Mouse (Mus musculus) embryonic facial prominence, embryonic 13.5 days (tissue): Measurements from ENCODE around the gene Fntb. TPM values are rescaled to one million over a fixed set of nuclear protein-coding genes. Genes with fewer than 3 reads are reported as not detected.

Experiments used
- ATAC-seq: fragments of 200-750 bp; cut with Nextera tagmentation; 2 replicates; pipeline ENCODE4 v1.8.0; 2017; ENCODE audit warnings: low read depth; ENCODE audit not compliant: insufficient number of reproducible peaks, insufficient read depth, low FRiP score, low TSS enrichment
- H3K27ac ChIP-seq: fragments of 300-500 bp; sonication (generic); 2 replicates; pipeline ENCODE4 v1.5.1; 2015; ENCODE audit warnings: moderate library complexity, mild to moderate bottlenecking, inconsistent platforms
- H3K27me3 ChIP-seq: fragments of 300-500 bp; sonication (generic); 2 replicates; pipeline ENCODE4 v1.6.1; 2015; ENCODE audit warnings: mild to moderate bottlenecking, inconsistent platforms
- H3K36me3 ChIP-seq: fragments of 300-500 bp; sonication (generic); 2 replicates; pipeline ENCODE4 v1.6.1; 2015; ENCODE audit warnings: mild to moderate bottlenecking, inconsistent platforms
- H3K4me1 ChIP-seq: fragments of 300-500 bp; sonication (generic); 2 replicates; pipeline ENCODE4 v1.6.1; 2015; ENCODE audit warnings: inconsistent platforms
- H3K4me2 ChIP-seq: fragments of 300-500 bp; sonication (generic); 2 replicates; pipeline ENCODE4 v1.6.1; 2015; ENCODE audit warnings: moderate library complexity, mild to moderate bottlenecking, inconsistent platforms
- H3K4me3 ChIP-seq: fragments of 300-500 bp; sonication (generic); 2 replicates; pipeline ENCODE4 v1.5.1; 2015; ENCODE audit warnings: mild to moderate bottlenecking, inconsistent platforms
- H3K9ac ChIP-seq: fragments of 300-500 bp; sonication (generic); 2 replicates; pipeline ENCODE4 v1.6.1; 2015; ENCODE audit warnings: mild to moderate bottlenecking, inconsistent platforms
- H3K9me3 ChIP-seq: fragments of 300-500 bp; sonication (generic); 2 replicates; pipeline ENCODE4 v1.6.1; 2016; ENCODE audit warnings: inconsistent platforms
- WGBS: fragments of 180-500 bp; shearing (Covaris S2); methylation state at CpG from one replicate; pipeline ENCODE4 v1.1.7; 2015; ENCODE audit warnings: mixed read lengths; 5-methylcytosine and 5-hydroxymethylcytosine counted together
- polyA plus RNA-seq: library from polyadenylated mRNA; unstranded; fragments of >200 nt; fragmentation: Nextera tagmentation; extraction: Ambion mirVana; gene quantifications from 2 replicates; pipeline ENCODE4 v1.2.1, GENCODE M21; 2015

The Fntb gene
- polyA plus RNA-seq, 1 experiment from 2014 or later, result 41.8 TPM

DNA sequence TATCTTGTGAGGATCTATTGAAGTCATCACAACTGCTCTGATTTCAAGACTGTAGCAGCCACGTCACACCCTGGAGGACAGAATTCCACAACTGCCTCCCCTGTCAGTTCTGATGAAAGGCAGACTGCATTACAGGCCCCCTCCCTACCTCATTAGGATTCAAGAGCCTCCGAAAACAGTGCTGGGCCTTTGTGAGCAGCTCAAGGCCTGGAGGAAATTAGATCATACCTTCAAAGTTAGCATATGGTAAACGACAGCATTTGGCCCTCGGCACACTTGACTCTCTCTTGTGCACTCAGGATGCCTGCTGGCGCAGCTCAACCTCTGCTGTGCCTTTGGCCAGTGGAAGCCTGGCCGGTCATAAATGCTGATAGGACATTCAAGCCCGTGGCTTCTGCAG is 130.4 kb downstream of the Fntb start:
- ATAC-seq, result no peak
- no peaks in the 10 kb centered on the region for H3K9me3 ChIP-seq
- no peak overlapping the region for H3K4me3 ChIP-seq
- no peak overlapping the region for H3K4me2 ChIP-seq
- 33% methylated on average over 7 of the region's 7 CpGs for WGBS
- peaks cover 8% of the 10 kb centered on the region for H3K4me1 ChIP-seq
- no peak overlapping the region for H3K9ac ChIP-seq
- H3K27ac ChIP-seq, result no peak overlapping the region
- peaks cover 43% of the 10 kb centered on the region for H3K36me3 ChIP-seq
- no peaks in the 10 kb centered on the region for H3K27me3 ChIP-seq

DNA sequence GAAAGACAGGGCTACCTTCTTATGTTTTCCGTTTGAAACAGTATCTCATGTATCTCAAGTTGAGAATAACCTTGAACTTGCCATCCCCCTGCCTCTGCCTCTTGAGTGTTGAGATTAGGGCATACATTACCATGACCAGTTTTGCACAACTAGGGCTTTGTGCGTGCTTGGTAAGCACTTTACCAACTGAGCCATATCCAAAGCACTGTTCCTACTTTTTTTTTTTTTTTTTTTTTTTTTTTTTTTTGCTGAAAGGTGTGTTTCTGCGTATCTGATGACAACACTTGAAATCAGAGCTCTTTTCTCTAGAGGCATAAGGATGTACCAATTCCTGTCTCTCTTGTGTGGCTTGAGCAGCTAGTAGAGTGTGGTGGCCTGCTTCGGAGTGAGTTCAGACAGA is 131.2 kb downstream of the Fntb start:
- Histone ChIP-seq H3K9me3 (no peaks in the 10 kb centered on the region), H3K27me3 (no peaks in the 10 kb centered on the region), H3K4me3 (no peak overlapping the region), H3K9ac (no peak overlapping the region), H3K27ac (no peak overlapping the region), H3K4me1 (peaks cover 8% of the 10 kb centered on the region), H3K4me2 (no peak overlapping the region), H3K36me3 (peaks cover 41% of the 10 kb centered on the region)
- ATAC-seq, result no peak
- WGBS, result 88% methylated on average over 4 of the region's 4 CpGs

DNA sequence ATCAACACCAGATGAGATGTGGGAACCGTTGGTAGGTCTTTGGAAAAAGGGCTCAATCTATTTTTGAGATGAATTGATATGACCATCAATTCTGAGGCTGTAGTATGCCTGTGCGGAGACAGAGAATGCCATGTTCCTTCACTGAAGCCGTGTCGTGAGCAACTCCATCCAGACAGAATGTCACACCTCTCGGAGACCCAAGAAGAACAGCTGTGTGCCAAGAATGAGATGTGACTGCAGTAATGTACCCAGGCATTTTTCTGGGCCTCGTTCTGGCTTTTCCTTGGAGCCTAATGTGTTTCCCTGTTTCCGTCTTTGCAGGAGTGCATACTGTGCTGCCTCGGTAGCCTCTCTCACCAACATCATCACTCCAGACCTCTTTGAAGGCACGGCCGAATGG is 131.6 kb downstream of the Fntb start:
- Histone ChIP-seq H3K9me3 (no peaks in the 10 kb centered on the region), H3K4me2 (no peak overlapping the region), H3K4me1 (peaks cover 8% of the 10 kb centered on the region), H3K4me3 (no peak overlapping the region), H3K27ac (no peak overlapping the region), H3K27me3 (no peaks in the 10 kb centered on the region), H3K36me3 (peaks cover 39% of the 10 kb centered on the region), H3K9ac (no peak overlapping the region)
- 87% methylated on average over 10 of the region's 10 CpGs for WGBS
- no peak for ATAC-seq

- Histone ChIP-seq H3K4me1 (peaks cover 8% of the 10 kb centered on the region), H3K9ac (no peak overlapping the region), H3K9me3 (no peaks in the 10 kb centered on the region), H3K27me3 (no peaks in the 10 kb centered on the region), H3K4me2 (no peak overlapping the region), H3K4me3 (no peak overlapping the region), H3K36me3 (peaks cover 31% of the 10 kb centered on the region), H3K27ac (no peak overlapping the region)
- no peak for ATAC-seq
Measured at GRCm38 (mm10) chr12:76898141-76898540, 132.8 kb downstream of the Fntb start.

GRCm38 (mm10) chr12:76899261-76899975 is 134.0 kb downstream of the Fntb start:
- H3K4me2 ChIP-seq, result no peak overlapping the region
- peaks cover 8% of the 10 kb centered on the region for H3K4me1 ChIP-seq
- H3K4me3 ChIP-seq, result no peak overlapping the region
- H3K9me3 ChIP-seq, result no peaks in the 10 kb centered on the region
- ATAC-seq, result no peak
- no peak overlapping the region for H3K9ac ChIP-seq
- no peak overlapping the region for H3K27ac ChIP-seq
- no peaks in the 10 kb centered on the region for H3K27me3 ChIP-seq
- peaks cover 27% of the 10 kb centered on the region for H3K36me3 ChIP-seq
- 81% methylated on average over 10 of the region's 10 CpGs for WGBS

- Histone ChIP-seq H3K4me1 (no peaks in the 10 kb centered on the region), H3K36me3 (peaks cover 27% of the 10 kb centered on the region), H3K9ac (no peak overlapping the region), H3K4me3 (no peak overlapping the region), H3K4me2 (no peak overlapping the region), H3K9me3 (no peaks in the 10 kb centered on the region), H3K27me3 (no peaks in the 10 kb centered on the region), H3K27ac (no peak overlapping the region)
- ATAC-seq, result no peak
- WGBS, result 79% methylated on average over 3 of the region's 3 CpGs
Measured at GRCm38 (mm10) chr12:76901508-76902294, 136.3 kb downstream of the Fntb start.

DNA sequence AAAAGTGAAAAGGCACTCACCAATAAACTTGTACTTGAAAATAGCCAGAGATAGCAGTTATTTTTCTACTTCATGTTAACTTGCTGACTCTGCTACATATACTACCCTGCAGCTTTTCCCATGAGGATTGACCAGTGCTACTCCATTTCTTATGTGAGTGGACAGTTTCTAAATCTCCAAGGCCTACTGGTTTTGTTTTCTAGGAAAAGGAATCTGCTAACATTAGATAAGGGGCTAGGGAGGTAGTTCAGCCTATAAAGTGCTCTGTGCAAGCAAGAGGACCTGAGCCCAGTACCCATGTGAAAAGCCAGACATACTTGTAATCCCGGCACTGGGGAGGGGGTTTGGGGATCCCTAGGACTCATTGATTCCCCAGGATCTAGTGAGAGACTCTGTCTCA is 140.9 kb downstream of the Fntb start:
- Histone ChIP-seq H3K9me3 (no peaks in the 10 kb centered on the region), H3K4me1 (no peaks in the 10 kb centered on the region), H3K36me3 (peaks cover 49% of the 10 kb centered on the region), H3K9ac (no peak overlapping the region), H3K27ac (no peak overlapping the region), H3K27me3 (no peaks in the 10 kb centered on the region), H3K4me3 (no peak overlapping the region), H3K4me2 (no peak overlapping the region)
- 83% methylated on average over 1 of the region's 1 CpGs for whole genome bisulfite sequencing
- no peak for ATAC-seq

GRCm38 (mm10) chr12:76909218-76909617 is 143.8 kb downstream of the Fntb start:
- 83% methylated on average over 5 of the region's 5 CpGs for WGBS
- peaks cover 46% of the 10 kb centered on the region for H3K36me3 ChIP-seq
- no peak for ATAC-seq

GRCm38 (mm10) chr12:76910258-76910940 is 145.0 kb downstream of the Fntb start:
- no peak overlapping the region for H3K9ac ChIP-seq
- H3K27ac ChIP-seq, result no peak overlapping the region
- ATAC-seq, result no peak
- no peak overlapping the region for H3K4me3 ChIP-seq
- WGBS, result 77% methylated on average over 11 of the region's 11 CpGs
- H3K36me3 ChIP-seq, result peaks cover 48% of the 10 kb centered on the region
- no peaks in the 10 kb centered on the region for H3K4me1 ChIP-seq
- no peaks in the 10 kb centered on the region for H3K9me3 ChIP-seq
- H3K4me2 ChIP-seq, result no peak overlapping the region
- no peaks in the 10 kb centered on the region for H3K27me3 ChIP-seq

More at GRCm38 (mm10) chr12:76909218-76909617, 143.8 kb downstream of the Fntb start:
- Histone ChIP-seq H3K4me2 (no peak overlapping the region), H3K27ac (no peak overlapping the region), H3K9me3 (no peaks in the 10 kb centered on the region), H3K9ac (no peak overlapping the region), H3K27me3 (no peaks in the 10 kb centered on the region), H3K4me1 (no peaks in the 10 kb centered on the region), H3K4me3 (no peak overlapping the region)

DNA sequence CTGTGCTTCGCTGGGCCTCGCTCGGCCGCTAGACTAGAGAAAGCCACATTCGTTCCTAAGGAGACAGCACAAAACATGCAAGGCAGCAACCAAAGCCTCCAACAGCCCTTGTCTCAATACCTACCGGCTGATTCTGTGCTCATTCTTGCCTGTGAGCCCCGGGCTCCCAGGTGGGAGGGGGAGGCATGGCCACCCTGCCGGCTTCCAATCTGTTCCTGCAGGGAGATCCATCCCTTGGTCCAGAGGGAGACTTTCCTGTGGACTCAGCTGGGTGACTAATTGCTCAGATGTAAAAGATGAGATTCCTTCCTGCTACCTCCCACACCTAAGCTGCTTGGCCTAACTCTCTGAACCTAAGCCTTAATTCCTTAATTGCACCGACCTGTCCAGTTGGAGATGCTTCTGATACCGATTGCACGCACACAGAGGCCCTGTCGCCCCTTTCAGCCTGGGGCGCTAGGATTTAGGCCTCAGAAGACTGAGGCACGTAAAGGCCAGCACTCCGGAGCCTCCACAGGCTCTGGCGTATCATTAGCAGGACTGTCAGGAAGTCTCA is 145.9 kb downstream of the Fntb start:
- no peak overlapping the region for H3K27ac ChIP-seq
- H3K9me3 ChIP-seq, result no peaks in the 10 kb centered on the region
- no peak for ATAC-seq
- H3K4me2 ChIP-seq, result no peak overlapping the region
- H3K4me1 ChIP-seq, result no peaks in the 10 kb centered on the region
- H3K27me3 ChIP-seq, result no peaks in the 10 kb centered on the region
- H3K36me3 ChIP-seq, result peaks cover 50% of the 10 kb centered on the region
- peak overlapping the region; percentile 16; the same call in 1 of the 2 replicates for H3K9ac ChIP-seq
- H3K4me3 ChIP-seq, result no peak overlapping the region
- WGBS, result 54% methylated on average over 16 of the region's 16 CpGs

- H3K4me2 ChIP-seq, result no peak overlapping the region
- H3K27ac ChIP-seq, result no peak overlapping the region
- 75% methylated on average over 9 of the region's 9 CpGs for WGBS
- H3K4me1 ChIP-seq, result no peaks in the 10 kb centered on the region
- H3K9ac ChIP-seq, result no peak overlapping the region
- peaks cover 54% of the 10 kb centered on the region for H3K36me3 ChIP-seq
- ATAC-seq, result no peak
- H3K9me3 ChIP-seq, result no peaks in the 10 kb centered on the region
- no peak overlapping the region for H3K4me3 ChIP-seq
- H3K27me3 ChIP-seq, result no peaks in the 10 kb centered on the region
Measured at GRCm38 (mm10) chr12:76912193-76912592, 146.8 kb downstream of the Fntb start.
